9 mouse cellular contexts compared by ENCODE assay signal in genomic region chr19:4968236-4968635, GRCm38 (mm10). TPM values are rescaled to one million over a fixed set of nuclear protein-coding genes. Genes with fewer than 3 reads are reported as not detected.
DNase-seq lines count a peak whose midpoint lies in the region; ATAC-seq and TF ChIP-seq lines count a peak whose summit lies in the region.
"Had no signal": no experiment of that assay in that cellular context is flagged by ENCODE, and none has a peak within 500 bp of the region (broad histone marks: within the 10 kb centered on the region; RNA-seq: fewer than 3 reads in every experiment).

No protein-coding gene starts in this region.

- peaks cover 15% of the 10 kb centered on the region for H3K36me3 ChIP-seq in C2C12 (ENCODE audit: control insufficient read depth, insufficient read depth)

- no peak overlapping the region for H3K27ac ChIP-seq in layer of hippocampus, adult 2 months
- H3K27ac ChIP-seq: hindbrain, embryonic 14.5 days had no signal

- H3ac ChIP-seq in C2C12 (ENCODE audit: control insufficient read depth, insufficient read length, low read depth) = no peak overlapping the region

- no peak for DNase-seq in layer of hippocampus, adult 2 months (ENCODE audit: low spot score in 2 of 2)
- DNase-seq in layer of hippocampus, adult 18-20 months (ENCODE audit: low spot score in 2 of 2) = no peak
- peak; percentile 78 for DNase-seq in R1 (ENCODE audit: low read depth, low spot score)
- DNase-seq in right cerebral cortex, adult 2 months (ENCODE audit: low spot score in 2 of 2) = no peak
- no peak for DNase-seq in right cerebral cortex, postnatal 4 days
- DNase-seq: left cerebral cortex, postnatal 4 days had no signal

- H3K4me3 ChIP-seq in layer of hippocampus, adult 2 months = no peak overlapping the region
- no peak overlapping the region for H3K4me3 ChIP-seq in C2C12 (ENCODE audit: insufficient read depth, poor library complexity, severe bottlenecking)

- peak; percentile 64 for ATAC-seq in megakaryocyte, adult 5-6 weeks (ENCODE audit: poor library complexity, severe bottlenecking)

- H3K27me3 ChIP-seq in C2C12 (ENCODE audit: control insufficient read depth, insufficient read depth, insufficient read length) = no peaks in the 10 kb centered on the region

- TF ChIP-seq CTCF in layer of hippocampus, adult 2 months (conservative IDR thresholded peaks at IDR 0.05) = peak; percentile 63
- peak; percentile 29 for TF ChIP-seq CTCF in C2C12 (IDR thresholded peaks at IDR 0.05; ENCODE audit: control insufficient read depth, insufficient read depth, insufficient read length)

- H3K79me2 ChIP-seq in C2C12 (ENCODE audit: control insufficient read depth, insufficient read depth) = peaks cover 3% of the 10 kb centered on the region

- H3K79me3 ChIP-seq in C2C12 (ENCODE audit: low read depth) = no peaks in the 10 kb centered on the region

TF ChIP-seq in C2C12, 6 proteins besides CTCF, POLR2A, EP300 and RAD21:
- TF ChIP-seq MAX (IDR thresholded peaks at IDR 0.05) (no peak), MYOG (IDR thresholded peaks at IDR 0.05; ENCODE audit: control insufficient read depth, extremely low read depth, insufficient read length) (no peak), FOSL1 (IDR thresholded peaks at IDR 0.05; ENCODE audit: insufficient read depth, low read length, poor library complexity, severe bottlenecking) (no peak), CEBPB (IDR thresholded peaks at IDR 0.05; ENCODE audit: low read depth) (no peak), MYOD1 (IDR thresholded peaks at IDR 0.05; ENCODE audit: control insufficient read depth, insufficient read length, low read depth) (no peak), USF1 (IDR thresholded peaks at IDR 0.05; ENCODE audit: low read depth) (no peak)

RNA-seq across cellular contexts. Expression of gene Mrpl11, which starts 6.3 kb away (rescaled TPM):
- total RNA-seq in layer of hippocampus, adult 2 months (2021) = 10 to 100 TPM; 58.8 to 62.8 TPM
- total RNA-seq in layer of hippocampus, adult 18-20 months (2021) = 10 to 100 TPM; 60.7 to 62.1 TPM
- 100 TPM for polyA plus RNA-seq in C2C12 (2012; fragmentation: generic; extraction: Trizol)
- total RNA-seq in megakaryocyte, adult 5-6 weeks (2015) = 13.4 and 15.9 TPM in 2 replicates
- 26.3 and 29.1 TPM in 2 replicates for total RNA-seq in megakaryocyte, adult 5-6 weeks (2017)

RNA-seq across cellular contexts. Expression of gene Npas4, which starts 21.9 kb away (rescaled TPM):
- total RNA-seq in layer of hippocampus, adult 2 months (2021) = 10 to 100 TPM in 1 of 2 experiments, 1 to 10 TPM in 1; 6.4 to 11.2 TPM
- total RNA-seq in layer of hippocampus, adult 18-20 months (2021) = 10 to 100 TPM; 12.4 to 15.1 TPM
- 0.60 TPM for polyA plus RNA-seq in C2C12 (2012; fragmentation: generic; extraction: Trizol)
- not detected in 2 replicates for total RNA-seq in megakaryocyte, adult 5-6 weeks (2015)
- not detected in 2 replicates for total RNA-seq in megakaryocyte, adult 5-6 weeks (2017)

RNA-seq across cellular contexts. Expression of gene Peli3, which starts 25.3 kb away (rescaled TPM):
- total RNA-seq in layer of hippocampus, adult 2 months (2021) = 10 to 100 TPM; 21.4 to 21.9 TPM
- total RNA-seq in layer of hippocampus, adult 18-20 months (2021) = 10 to 100 TPM; 26.2 to 31.3 TPM
- 1.3 TPM for polyA plus RNA-seq in C2C12 (2012; fragmentation: generic; extraction: Trizol)
- total RNA-seq in megakaryocyte, adult 5-6 weeks (2015) = 0.49 TPM in 1 of 2 replicates, not detected in the other
- total RNA-seq in megakaryocyte, adult 5-6 weeks (2017) = 0.51 and 0.85 TPM in 2 replicates

RNA-seq across cellular contexts. Expression of gene Dpp3, which starts 40.1 kb away (rescaled TPM):
- 10 to 100 TPM; 36.6 to 44.2 TPM for total RNA-seq in layer of hippocampus, adult 2 months (2021)
- 10 to 100 TPM; 37.2 to 39.0 TPM for total RNA-seq in layer of hippocampus, adult 18-20 months (2021)
- 68.2 TPM for polyA plus RNA-seq in C2C12 (2012; fragmentation: generic; extraction: Trizol)
- total RNA-seq in megakaryocyte, adult 5-6 weeks (2015) = 21.2 and 21.7 TPM in 2 replicates
- total RNA-seq in megakaryocyte, adult 5-6 weeks (2017) = 36.1 and 44.4 TPM in 2 replicates

RNA-seq across cellular contexts. Expression of gene Slc29a2, which starts 55.4 kb away (rescaled TPM):
- 10 to 100 TPM; 16.2 to 16.7 TPM for total RNA-seq in layer of hippocampus, adult 2 months (2021)
- total RNA-seq in layer of hippocampus, adult 18-20 months (2021) = 10 to 100 TPM; 16.0 to 17.5 TPM
- 8.9 TPM for polyA plus RNA-seq in C2C12 (2012; fragmentation: generic; extraction: Trizol)
- 0.31 and 1.0 TPM in 2 replicates for total RNA-seq in megakaryocyte, adult 5-6 weeks (2015)
- total RNA-seq in megakaryocyte, adult 5-6 weeks (2017) = 0.18 and 3.4 TPM in 2 replicates

Comparison
In these comparisons a context has a peak if more than half of its experiments do, and no peak if none do; other contexts are left out.
1. RNA of gene Npas4, which starts 21.9 kb away (total RNA-seq): 12.4 to 15.1 TPM in layer of hippocampus, adult 18-20 months and 6.4 to 11.2 TPM in layer of hippocampus, adult 2 months; not detected in megakaryocyte, adult 5-6 weeks; every median in the first group is over 4 times any median in the second.
2. RNA of gene Peli3, which starts 25.3 kb away (total RNA-seq): 26.2 to 31.3 TPM in layer of hippocampus, adult 18-20 months and 21.4 to 21.9 TPM in layer of hippocampus, adult 2 months; 0.49 to 0.85 TPM in megakaryocyte, adult 5-6 weeks; every median in the first group is over 10 times any median in the second.